Mouse (Mus musculus) midbrain, embryonic 10.5 days (tissue): ENCODE results near the gene Slc35f3. TPM values are rescaled to one million over a fixed set of nuclear protein-coding genes. Genes with fewer than 3 reads are reported as not detected.

Source experiments
- DNase-seq: peaks from one replicate; pipeline ENCODE4 v3.0.0-alpha.2; 2017; ENCODE audit warnings: low spot score
- H3K27ac ChIP-seq: fragments of 300-500 bp; sonication (generic); replicated peaks from 2 replicates; pipeline ENCODE4 v1.5.1; 2016; ENCODE audit warnings: mild to moderate bottlenecking
- H3K27me3 ChIP-seq: fragments of 300-500 bp; sonication (generic); 2 replicates; pipeline ENCODE4 v1.6.1; 2016; ENCODE audit warnings: low read depth, mild to moderate bottlenecking; ENCODE audit not compliant: poor library complexity, severe bottlenecking
- H3K36me3 ChIP-seq: fragments of 300-500 bp; sonication (generic); 2 replicates; pipeline ENCODE4 v1.6.1; 2016; ENCODE audit warnings: mild to moderate bottlenecking, moderate library complexity
- H3K4me1 ChIP-seq: fragments of 300-500 bp; sonication (generic); 2 replicates; pipeline ENCODE4 v1.6.1; 2016
- H3K4me3 ChIP-seq: fragments of 300-500 bp; sonication (generic); 2 replicates; pipeline ENCODE4 v1.5.1; 2016; ENCODE audit warnings: mild to moderate bottlenecking, moderate library complexity
- H3K9me3 ChIP-seq: fragments of 300-500 bp; sonication (generic); replicated peaks from 2 replicates; pipeline ENCODE4 v1.6.1; 2016; ENCODE audit warnings: mild to moderate bottlenecking
- WGBS: fragments of 180-500 bp; shearing (Covaris S2); methylation state at CpG from one replicate; pipeline ENCODE4 v1.1.7; 2016; 5-methylcytosine and 5-hydroxymethylcytosine counted together
- polyA plus RNA-seq: library from polyadenylated mRNA; unstranded; fragments of >200 nt; fragmentation: Nextera tagmentation; extraction: Ambion mirVana; gene quantifications from 2 replicates; pipeline ENCODE4 v1.2.1, GENCODE M21; 2016

The Slc35f3 gene
- polyA plus RNA-seq, 1 experiment from 2014 or later, result 0.15 TPM

DNA sequence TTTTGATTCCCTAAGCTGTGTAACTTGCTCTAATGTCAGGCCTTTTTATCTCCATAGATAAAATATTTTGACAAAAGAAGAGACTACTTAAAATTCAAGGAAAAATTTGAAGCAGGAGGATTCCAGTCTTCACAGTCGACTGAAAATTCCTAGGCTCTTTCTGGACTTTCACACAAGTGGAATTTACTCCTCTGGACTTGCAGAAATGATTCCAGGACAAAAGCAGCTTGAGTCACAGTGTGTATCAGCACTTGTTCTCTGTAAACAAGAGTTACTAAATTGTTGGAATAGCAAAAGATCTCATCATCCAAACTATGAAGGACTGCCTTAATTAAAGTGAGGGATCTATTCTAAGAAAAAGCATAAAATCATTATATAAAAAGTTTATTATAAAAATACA lies 126.6 kb downstream of the Slc35f3 start:
- no peaks in the 10 kb centered on the region for H3K9me3 ChIP-seq
- H3K27me3 ChIP-seq, result no peaks in the 10 kb centered on the region
- 85% methylated on average over 1 of the region's 1 CpGs for WGBS
- no peak overlapping the region for H3K4me3 ChIP-seq
- no peak for DNase-seq
- H3K4me1 ChIP-seq, result peaks cover 18% of the 10 kb centered on the region
- H3K27ac ChIP-seq, result no peak overlapping the region
- H3K36me3 ChIP-seq, result peaks cover 52% of the 10 kb centered on the region

DNA sequence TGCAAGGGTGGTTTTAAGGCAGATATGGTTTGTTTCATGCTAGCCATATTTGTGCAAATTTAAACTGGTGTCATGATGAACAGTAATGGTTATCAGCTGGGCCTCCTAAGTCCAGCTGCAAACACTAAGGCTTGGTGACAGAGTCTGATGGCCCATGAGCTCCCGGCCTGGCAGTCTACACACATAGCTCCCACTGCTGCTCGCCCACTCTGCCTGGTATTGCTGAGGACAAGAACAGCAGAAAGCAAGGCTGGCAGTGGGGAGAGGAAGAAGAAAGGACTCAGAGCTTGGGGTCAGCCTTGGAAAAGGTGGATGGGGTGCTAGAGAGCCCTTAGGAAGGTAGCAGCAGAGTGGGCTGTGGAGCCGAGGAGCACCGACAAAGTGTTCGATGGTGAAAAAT lies 131.3 kb downstream of the Slc35f3 start:
- peaks cover 90% of the 10 kb centered on the region for H3K36me3 ChIP-seq

DNA sequence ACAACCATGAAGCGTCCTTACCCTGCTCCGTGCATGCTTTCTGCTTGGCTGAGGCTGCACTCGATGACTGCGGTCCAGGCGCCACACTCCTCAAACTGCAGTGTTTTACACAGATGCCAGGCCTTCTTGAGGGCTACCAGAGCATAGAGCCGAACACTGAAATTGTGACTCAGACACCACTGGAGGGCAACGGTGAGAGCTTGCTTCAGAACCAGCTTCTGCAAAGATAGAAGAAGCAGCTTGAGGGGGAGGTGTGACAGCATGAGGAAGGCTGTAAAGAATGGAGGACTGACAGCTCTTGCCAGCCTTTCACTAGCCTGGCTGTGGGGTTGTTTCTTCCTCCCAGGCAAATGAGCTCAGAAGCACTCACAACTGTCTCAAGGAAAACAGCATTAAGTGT lies 135.5 kb downstream of the Slc35f3 start:
- Histone ChIP-seq H3K4me3 (no peak overlapping the region), H3K4me1 (no peaks in the 10 kb centered on the region), H3K9me3 (no peaks in the 10 kb centered on the region), H3K27ac (no peak overlapping the region), H3K27me3 (no peaks in the 10 kb centered on the region), H3K36me3 (peaks cover 90% of the 10 kb centered on the region)
- 87% methylated on average over 7 of the region's 7 CpGs for WGBS
- no peak for DNase-seq

More for the DNA sequence above, 131.3 kb downstream of the Slc35f3 start:
- no peak for DNase-seq
- Histone ChIP-seq H3K27ac (no peak overlapping the region), H3K4me1 (no peaks in the 10 kb centered on the region), H3K27me3 (no peaks in the 10 kb centered on the region), H3K9me3 (no peaks in the 10 kb centered on the region), H3K4me3 (no peak overlapping the region)
- WGBS, result 95% methylated on average over 5 of the region's 5 CpGs

DNA sequence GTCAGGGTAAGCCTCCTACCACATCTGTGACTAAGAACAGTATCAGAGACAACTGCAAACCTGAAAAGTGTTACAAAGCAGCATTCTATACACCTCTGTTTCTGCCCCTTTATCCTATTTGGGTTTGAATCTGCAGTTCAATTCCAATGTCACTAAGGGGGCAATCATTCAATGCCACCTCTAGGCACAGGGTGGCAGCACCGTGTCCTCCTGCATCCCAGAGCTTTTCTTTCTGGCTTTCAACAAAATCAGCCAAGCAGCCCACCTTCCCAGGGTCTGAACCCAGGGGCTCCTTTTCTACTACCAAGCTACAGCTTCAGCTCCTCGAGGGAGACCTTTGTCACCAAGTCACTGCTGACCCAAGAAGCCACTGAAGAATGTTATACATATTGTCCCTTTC lies 140.6 kb downstream of the Slc35f3 start:
- WGBS, result 57% methylated on average over 2 of the region's 2 CpGs
- H3K27me3 ChIP-seq, result no peaks in the 10 kb centered on the region

More for the DNA sequence above, 140.6 kb downstream of the Slc35f3 start:
- Histone ChIP-seq H3K4me3 (no peak overlapping the region), H3K9me3 (no peaks in the 10 kb centered on the region), H3K4me1 (no peaks in the 10 kb centered on the region), H3K27ac (no peak overlapping the region), H3K36me3 (peaks cover 71% of the 10 kb centered on the region)
- DNase-seq, result no peak

Other genes with a start within 250 kb of the Slc35f3 start
- 42.5 and 49.4 TPM in 2 replicates for gene Coa6, start 124.0 kb downstream of the Slc35f3 start, polyA plus RNA-seq
- 1.4 and 2.0 TPM in 2 replicates for gene Tarbp1, start 176.5 kb downstream of the Slc35f3 start, polyA plus RNA-seq